Comparison of ENCODE assay signal across 34 mouse cellular contexts in genomic region chr10:106914822-106915221, GRCm38 (mm10).
"Had no signal": no experiment of that assay in that cellular context is flagged by ENCODE, and none has a peak within 500 bp of the region (broad histone marks: within the 10 kb centered on the region; RNA-seq: fewer than 3 reads in every experiment).

No protein-coding gene starts in this region.

- DNase-seq: heart, postnatal 10 days; heart, postnatal 14 days; heart, postnatal 36 days; heart, postnatal 4 days; kidney, adult 11 months; kidney, adult 18-20 months; kidney, adult 2 months; kidney, adult 8-10 months; kidney, adult 9 months; kidney, postnatal 10 days; kidney, postnatal 14 days; kidney, postnatal 25 days; kidney, postnatal 36 days; kidney, postnatal 4 days; layer of hippocampus, adult 9-11 months; layer of hippocampus, postnatal 36 days had no signal

- H3K4me3 ChIP-seq: heart, embryonic 12.5 days; heart, embryonic 13.5 days; heart, embryonic 15.5 days; hindbrain, embryonic 10.5 days; hindbrain, embryonic 12.5 days; hindbrain, embryonic 13.5 days; hindbrain, embryonic 15.5 days; intestine, embryonic 15.5 days; kidney, embryonic 15.5 days; layer of hippocampus, adult 2 months; left cerebral cortex, adult 2 months had no signal

- ATAC-seq: hindbrain, embryonic 16.5 days; hindbrain, postnatal 0 days; inflammation-experienced regulatory T-cells, adult 6 months; intestine, embryonic 15.5 days; intestine, embryonic 16.5 days; intestine, postnatal 0 days had no signal

- H3K27ac ChIP-seq: heart, embryonic 13.5 days; heart, embryonic 15.5 days; hindbrain, embryonic 10.5 days; hindbrain, embryonic 12.5 days; hindbrain, embryonic 13.5 days; hindbrain, embryonic 14.5 days; hindbrain, embryonic 15.5 days; hindbrain, postnatal 0 days; intestine, embryonic 15.5 days; kidney, embryonic 15.5 days; kidney, postnatal 0 days; layer of hippocampus, adult 2 months; left cerebral cortex, adult 2 months had no signal
